Mouse (Mus musculus) spleen, postnatal 14 days (tissue): ENCODE measurements around the gene Rhbdf1.
"Not testable (repeated sequence)": the region's sequence is repeated elsewhere in the genome, so short reads cannot be mapped to it uniquely, and the experiment has no call there.

Experiments
- DNase-seq, 2 experiments: peaks; one replicate each; pipeline ENCODE4 v3.0.0; 2021 to 2022; ENCODE audit warnings: low spot score in 2 of 2

Rhbdf1 gene

DNA sequence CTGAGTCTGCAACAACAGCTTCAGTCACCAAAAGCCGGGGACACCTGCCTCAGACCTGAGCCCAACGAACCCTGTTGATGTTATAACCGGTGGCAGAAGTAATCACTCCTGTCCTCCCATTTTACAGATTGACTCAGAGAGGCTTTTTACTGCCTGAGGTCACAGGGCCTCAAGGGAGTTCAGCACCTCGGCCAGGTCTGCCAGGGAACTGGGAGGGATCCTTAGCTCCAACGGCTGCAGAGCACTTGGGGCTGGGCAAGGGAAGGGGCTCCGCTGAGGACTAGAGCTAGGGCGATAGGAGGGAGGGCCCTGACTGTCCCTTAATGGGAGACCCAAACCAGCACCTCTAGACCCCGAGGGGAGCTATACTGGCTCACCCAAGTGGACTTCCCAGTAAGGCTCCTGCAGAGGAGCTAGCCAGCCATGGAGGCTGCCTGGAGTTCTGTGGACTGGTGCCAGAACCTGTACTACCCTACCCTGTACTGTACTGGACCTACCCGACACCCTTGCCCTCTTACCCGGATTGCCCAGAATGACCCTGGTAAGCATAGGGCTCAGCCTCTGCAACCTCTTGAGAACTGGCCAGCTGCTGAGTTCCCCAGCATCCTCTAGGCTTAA is 1.4 kb downstream of the Rhbdf1 start:
- no peak for DNase-seq

DNA sequence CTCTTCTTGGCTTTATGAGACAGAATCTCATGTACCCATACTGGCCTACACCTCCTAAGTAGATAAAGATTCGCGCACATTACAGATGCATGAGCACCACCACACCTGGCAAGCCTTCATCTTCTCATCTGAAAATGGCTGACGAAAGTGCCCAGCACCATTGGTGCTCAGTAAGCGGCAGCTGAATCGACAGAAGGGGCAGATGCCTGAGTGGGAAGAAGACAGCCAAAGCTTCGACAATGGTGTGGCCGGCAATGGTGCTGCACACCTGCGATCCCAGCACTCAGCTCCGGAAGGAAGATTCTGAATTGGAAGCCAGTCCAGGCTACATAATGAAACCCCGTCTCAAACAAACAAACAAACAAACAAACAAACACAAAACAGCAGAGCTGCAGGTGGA is 2.8 kb downstream of the Rhbdf1 start:
- DNase-seq = no peak

DNA sequence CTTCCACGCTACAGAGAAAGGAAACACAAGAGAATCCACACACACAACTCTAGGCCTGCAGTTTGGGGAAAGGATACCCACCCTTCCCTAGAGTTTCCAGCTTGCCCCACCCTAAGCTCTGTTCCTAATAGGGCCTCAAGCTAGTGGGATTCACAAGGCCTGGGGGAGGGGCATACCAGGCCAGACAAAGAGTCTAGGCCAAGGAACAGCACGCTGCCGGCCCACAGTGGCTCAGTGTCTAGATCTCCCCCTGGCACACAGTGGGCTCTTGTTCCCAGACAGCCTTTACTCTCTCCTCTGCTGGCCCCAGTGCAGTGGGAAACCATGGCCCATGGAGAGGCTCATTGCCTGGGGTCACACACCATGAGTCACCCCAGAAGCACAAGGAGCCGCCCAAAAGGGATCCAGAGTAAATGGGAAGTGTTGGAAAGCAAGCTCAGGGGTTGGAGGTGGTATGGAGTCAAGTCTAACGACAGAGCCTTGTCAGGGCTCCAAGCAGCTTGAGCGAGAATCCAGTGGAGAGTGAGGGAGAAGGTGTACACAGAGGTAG is 3.5 kb downstream of the Rhbdf1 start:
- no peak for DNase-seq

DNA sequence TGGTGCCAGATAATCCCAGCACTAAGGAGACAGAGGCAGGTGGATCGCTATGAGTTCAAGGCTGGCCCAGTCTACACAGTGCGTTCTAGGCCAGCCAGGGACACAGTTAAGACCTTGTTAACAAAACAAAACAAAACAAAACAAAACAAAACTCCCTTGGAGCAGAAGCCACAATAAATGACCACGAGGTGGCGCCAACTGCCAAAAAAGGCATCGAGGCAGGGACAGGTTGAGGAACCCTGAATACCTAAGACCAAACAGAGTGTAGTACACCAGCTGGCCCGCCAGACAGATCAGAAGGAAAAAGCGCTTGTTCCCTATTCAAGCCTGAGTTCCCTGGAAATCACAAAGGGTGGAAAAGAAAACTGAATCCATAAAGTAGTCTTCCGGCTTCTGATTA is 5.2 kb downstream of the Rhbdf1 start:
- DNase-seq = peak; percentile 53 to 75

DNA sequence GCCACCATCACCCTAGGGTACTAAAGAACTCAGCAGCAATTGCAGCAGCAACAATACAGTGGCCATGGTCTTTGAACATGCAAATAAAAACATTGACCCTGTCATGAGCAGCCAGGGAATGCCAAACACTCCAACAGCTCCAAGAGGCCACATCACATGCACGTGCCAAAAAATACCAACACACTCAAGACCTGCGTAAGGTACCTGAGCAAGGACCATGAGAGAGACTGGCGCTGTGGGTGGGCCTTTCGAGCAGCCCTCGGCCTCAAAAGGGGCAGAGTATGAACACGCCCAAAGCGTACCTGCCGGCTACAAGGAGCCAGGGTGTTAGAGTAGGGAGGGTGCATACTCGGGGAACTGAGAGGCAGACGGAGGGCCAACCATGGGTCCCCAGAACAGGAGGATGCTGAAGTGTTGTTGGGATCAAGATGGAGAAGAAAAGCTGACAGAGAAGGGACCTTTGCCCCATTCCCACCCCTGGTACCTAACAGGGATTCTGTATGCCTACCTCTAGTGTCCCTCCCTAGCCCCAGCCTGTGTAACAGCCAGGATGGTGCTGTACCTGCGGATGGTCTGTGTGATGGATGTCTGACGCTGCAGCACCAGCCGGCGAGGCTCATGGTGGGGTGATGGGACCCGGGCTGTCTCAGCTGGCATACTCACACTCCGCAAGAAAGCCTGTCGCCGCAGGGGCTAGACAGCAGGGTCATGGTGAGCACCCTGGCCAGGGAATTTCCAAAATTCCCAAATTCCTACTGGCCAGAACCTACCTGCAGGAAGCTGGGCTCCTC is 6.5 kb downstream of the Rhbdf1 start:
- no peak for DNase-seq

DNA sequence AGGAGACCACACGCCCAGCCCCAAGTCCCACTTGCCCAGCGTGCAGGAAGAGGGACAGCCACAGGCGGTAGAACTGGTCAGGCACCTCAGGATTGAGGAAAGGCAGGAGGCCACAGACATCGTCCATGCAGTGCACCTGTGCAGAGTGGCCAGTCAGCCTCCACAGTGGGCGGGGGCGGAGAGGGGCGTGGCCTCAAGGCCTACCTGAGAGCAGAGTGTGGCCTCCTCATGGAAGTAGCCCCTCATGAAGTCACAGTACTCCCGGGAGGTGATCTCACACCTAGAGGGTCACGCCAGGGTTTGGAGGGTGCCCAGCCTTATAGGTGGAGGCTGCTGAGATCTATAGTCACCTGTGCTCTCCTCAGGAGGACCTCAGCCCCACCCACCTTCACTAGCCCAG is 11.5 kb downstream of the Rhbdf1 start:
- DNase-seq = no peak

DNA sequence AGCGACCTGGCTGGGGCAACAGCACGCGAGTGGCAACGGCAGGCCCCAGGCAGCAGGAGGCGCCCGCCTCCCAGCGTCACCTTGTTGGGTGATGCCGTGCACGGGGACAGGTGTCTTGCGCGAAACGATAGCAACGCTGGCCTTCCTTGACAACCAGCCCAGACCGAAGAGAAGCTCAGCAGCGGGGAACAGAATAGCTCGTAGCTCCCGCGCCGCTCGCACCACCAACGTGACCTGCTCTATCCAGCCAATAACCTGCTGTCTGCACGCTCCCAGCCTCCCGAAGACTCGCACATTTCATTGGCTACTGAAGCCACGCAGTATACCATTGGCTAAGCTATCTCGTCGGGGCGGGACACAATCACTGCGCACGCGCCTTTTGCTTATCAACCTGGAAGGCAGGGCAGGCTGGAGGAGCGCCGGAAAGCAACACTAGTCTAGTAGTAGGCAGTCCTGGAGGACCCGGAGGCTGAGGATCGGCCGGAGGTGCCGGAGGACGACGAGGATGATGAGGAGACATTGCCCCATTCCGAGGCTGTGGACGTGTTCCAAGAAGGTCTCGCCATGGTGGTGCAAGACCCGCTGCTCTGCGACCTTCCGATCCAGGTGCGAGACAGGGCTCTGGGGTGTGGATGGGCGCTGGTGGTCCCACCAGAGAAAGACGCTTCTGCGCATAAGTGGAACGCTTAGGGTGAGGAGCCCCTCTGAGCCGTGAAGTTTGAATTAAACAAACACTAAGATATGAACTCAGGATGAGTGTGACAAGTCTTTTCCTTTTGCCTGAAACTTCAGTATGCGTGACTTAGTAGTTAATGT is 16.8 kb downstream of the Rhbdf1 start, which contains the start of gene Snrnp25:
Snrnp25 (plus strand) TSS at position 358 of the 816 bp plus-strand sequence.
- peak; percentile 93 to 94 for DNase-seq

DNA sequence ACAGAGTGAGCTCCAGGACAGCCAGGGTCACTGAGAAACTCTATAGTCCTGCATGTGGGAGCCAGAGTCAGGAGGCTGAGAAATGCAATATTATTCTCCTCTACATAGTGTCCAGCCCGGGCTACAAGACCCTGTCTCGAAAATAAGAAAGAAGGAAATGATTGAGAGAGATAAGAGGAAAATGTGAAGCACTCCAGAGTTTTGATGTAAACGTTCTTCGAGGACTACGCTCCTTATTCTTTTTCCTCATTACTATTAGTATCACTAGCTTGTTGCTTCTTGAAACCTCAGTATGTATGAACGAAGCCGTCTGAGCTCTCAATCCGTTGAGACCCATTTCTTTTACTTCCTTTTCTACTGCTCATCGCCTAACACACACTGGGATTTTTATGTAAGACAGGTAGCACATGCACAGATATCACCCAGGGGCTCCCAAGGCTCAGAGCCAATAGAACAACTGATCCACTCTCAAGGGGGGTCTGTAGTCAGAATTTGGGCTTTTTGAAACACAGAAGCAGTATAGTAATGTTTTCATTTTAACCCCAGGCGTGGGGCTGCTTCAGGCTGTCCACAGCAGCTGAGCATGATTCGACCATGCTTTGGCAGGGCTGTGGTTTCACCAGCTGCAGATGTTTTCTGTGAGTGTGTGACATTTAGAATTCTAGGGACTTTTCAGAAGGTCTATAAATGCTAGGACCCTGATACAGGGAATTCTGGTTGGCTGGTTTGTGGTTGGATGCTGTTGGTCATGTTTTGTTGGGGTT is 20.0 kb downstream of the Rhbdf1 start:
- no peak for DNase-seq

DNA sequence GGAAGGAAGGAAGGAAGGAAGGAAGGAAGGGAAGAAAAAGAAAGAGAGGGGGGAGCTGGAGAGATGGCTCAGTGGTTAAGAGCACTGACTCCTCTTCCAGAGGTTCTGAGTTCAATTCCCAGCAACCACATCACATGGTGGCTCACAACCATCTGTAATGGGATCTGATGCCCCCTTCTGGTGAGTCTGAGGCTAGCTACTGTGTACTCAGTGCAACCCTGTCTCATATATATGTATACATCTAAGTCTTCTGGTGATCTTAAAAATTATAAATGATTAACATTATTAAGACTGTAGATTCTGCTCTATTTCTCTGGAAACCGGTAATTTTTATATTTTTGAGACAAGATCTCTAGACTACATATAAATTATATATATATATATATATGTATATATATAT is 21.1 kb downstream of the Rhbdf1 start:
- DNase-seq = not testable (repeated sequence)

DNA sequence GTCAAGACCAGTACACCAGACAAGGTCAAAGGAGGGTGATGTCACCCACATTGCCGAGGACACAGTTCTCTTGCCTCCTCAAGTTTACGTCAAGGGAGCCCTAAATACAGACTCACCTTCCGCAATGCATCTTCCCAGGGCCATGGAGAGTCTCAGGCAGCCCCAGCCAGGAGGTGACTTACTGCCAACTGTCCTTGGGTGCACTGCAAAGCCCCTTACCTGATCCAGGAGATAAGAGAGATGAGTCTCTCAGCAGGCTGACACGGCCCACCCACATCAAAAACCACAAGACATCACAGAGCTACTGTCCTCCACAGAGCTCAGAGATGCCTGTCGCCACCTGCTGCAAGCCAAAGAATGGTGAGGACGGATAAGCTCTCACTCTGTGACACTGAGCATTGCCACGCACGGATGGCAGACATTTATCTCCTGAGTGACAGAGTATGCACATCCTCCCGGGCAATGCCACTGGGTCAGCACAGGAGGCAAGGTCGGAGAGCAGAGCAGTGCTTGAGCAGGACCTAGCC is 22.0 kb downstream of the Rhbdf1 start, which contains the start of gene Il9r:
Il9r (minus strand) TSS at position 205 of the 527 bp plus-strand sequence.
- DNase-seq = no peak

DNA sequence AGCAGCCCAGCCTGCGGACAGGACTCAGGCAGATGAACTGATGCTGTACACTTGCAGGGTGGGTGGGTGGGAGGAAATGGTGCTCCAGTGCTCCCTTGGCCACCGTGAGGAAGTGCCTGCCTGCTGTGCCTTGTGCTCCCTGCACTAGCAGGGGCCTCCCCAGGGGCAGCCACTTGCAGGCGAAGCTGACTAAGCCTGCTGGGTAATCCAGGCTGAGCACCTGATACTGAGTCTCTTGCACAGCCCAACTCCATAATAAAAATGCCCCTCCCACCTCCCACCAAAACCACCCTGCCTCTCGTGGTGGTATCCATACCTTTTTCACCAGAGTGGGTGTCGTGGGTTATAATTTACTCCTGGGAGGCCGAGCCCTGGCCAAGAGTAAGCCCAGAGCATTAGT is 22.9 kb downstream of the Rhbdf1 start:
- DNase-seq = no peak

DNA sequence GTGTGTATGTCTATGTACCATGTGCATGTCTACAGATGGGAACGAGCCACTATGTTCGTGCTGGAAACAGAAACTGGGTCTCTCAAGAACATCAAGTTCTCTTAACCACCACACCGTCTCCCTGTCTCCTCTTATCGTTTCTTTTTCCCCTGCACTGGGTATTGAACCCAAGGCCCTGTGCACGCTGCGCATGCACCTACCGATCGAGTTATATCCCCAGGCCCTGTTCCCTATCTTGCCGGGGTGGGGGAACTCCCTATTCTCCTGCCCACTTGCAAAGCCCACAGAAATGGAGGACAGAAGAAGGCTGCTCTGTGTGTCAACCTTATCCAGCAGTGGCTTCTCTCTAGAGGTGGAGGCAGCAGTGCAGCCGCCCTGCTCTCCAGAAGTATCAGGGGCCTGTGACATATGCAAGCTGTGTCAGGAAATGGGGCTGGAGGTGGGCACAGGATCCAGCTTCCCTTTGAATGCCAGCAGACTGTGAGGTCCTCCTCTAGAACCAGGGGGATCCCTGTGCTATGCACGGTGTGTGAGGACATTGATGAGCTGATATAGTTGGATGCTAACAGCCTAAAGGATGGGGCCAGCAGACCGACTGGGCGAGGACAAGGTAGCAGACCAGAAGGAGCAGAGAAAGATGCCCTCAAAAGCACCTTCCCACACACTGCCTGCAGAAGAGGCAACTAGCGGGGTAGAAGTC is 23.7 kb downstream of the Rhbdf1 start:
- no peak for DNase-seq

DNA sequence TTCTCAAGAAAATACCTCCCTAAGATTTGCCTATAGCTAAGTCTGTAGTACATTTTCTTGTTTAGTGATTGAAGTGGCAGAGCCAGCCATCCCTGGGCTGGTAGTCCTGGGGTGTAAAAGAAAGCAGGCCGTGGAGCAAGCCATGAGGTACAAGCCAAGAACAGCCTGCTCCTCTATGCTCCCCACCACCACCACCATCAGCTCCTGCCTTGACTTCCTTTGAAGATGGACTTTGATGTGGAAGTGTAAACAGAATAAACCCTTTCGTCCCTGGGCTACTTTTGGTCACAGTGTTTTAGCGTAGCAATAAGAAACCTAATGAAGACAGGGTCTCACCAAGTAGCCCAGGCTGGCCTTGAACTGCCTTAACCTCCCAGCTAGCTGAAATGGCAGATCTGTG is 24.3 kb downstream of the Rhbdf1 start:
- DNase-seq = no peak

DNA sequence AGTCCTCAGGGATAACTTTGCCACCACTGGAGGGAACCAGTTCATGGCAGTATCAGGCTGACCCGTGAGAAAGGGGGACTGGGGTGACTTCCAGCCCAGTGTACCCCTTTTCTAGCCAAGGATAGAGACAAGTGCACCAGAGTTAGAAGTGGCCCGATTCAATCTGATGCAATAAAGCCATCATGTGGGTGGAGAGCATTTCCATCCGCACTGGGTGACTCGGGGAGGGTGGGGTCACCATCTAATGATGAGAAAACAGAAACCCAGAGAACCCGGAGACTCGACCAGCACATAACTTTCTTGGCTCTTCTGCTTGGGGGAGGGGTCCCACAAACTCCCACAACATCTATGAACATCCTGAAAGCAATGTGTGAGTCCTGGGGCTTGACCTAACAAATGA is 25.4 kb downstream of the Rhbdf1 start:
- DNase-seq = no peak

DNA sequence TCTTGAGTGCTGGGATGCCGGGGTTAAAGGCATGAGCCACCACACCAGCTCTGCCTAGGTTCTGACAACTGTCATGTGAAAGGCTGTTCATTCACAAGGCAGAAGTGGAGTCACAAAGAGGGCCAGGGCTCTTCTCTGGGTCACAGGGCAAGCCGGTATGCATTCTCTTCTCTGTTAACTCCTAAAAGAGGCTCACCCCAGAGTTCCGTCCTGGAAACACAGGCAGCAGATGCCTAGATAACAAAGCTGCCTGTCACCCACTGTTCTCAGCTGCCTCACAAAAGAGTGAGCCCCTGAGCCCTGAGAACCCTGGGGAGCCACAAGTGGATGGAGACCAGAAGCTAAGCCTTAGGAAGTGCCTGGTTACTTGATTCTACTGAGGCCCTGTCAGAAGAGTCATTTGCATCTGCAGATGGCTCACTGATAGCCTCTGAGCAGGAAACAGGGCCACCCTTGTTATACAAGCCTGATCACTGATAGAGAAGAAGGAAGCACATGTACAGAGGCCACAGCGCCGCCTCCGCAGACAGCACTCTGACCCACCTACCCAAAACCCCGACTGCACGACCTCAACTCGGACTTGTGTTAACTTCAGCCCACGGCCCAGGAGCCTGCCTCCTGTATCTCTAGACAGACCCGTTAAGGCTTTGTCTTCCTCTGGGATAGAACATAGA is 26.1 kb downstream of the Rhbdf1 start:
- no peak for DNase-seq

DNA sequence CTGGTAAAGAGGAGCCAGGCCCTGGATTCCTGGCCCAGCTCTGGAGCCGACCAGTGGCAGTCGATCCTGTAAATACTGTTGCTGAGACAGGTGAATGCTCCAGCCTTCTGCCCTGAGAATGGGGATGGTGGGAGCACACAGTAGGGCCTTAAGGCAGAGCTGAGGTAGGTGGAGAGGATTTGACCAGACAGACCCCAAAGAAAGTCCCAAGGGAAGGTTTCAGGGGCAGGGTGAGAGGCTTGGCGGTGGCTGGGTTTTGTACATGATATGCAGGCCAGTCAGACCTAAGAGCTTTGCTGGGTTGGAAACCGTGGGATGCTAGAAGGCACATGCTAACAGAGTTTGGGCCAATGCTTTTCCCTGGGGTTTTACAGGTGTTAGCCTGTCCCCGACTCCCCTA is 27.5 kb downstream of the Rhbdf1 start:
- no peak for DNase-seq

DNA sequence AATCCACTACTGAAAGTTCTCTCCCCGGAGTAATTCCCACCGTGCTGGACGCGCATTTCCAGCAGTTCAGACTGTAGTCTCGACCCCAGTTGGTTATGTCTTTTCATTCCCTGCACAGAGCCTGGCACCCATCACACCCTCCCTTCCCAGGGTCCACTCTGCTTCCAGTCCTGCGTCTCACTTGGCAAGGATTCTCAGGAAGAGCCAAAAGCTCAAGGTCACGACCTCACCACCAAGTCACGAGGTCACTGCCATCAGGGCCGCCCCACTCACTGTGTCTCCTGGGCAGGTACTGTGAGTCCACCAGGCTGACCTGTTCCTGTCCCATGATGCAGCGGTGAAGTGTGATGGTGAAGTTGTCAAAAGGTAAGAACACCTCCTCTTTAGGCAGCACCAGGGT is 28.0 kb downstream of the Rhbdf1 start:
- DNase-seq = no peak

DNA sequence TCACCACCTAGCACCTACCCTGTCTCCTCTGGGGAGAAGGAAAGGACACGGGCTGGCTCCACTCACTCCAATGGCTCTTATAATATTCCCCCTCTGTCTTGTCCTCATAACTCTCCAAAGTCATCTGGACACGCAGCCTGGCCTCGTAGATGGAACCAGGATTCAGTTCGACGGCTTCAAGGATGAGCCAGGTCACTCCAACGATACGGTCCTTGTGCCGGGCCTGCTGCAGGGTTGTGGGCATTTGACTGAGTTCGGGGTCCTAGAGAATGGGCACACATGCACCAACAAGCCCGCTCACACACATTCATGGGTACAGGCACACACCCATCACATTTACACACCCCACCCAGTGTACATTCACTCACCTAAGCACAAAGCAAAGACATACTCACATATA is 28.9 kb downstream of the Rhbdf1 start:
- DNase-seq = no peak

DNA sequence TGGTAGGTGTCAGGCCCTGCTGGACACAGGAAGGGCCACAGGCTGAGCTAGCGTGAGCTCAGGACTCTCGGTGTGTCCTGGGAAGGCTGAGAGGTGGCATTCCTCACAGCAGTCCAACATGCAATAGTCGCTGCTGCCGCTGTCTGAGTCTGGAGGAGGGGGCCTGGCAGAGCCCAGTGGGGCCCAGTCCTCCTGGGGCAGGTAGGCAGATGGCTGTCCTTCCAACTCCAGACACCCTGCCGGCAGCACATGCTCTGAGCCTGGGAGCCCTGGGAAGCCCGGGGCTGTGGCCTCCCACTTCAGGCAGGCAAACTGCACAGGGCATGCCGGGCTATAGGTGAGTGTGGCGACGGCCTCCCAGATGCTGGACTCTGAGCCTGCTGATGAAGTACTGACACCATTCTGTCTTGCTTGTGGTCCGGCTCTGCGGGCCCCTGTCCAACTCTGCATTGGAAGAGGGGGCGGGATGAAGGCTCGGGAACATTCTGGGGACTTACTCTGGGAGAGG is 31.4 kb downstream of the Rhbdf1 start:
- DNase-seq = no peak

DNA sequence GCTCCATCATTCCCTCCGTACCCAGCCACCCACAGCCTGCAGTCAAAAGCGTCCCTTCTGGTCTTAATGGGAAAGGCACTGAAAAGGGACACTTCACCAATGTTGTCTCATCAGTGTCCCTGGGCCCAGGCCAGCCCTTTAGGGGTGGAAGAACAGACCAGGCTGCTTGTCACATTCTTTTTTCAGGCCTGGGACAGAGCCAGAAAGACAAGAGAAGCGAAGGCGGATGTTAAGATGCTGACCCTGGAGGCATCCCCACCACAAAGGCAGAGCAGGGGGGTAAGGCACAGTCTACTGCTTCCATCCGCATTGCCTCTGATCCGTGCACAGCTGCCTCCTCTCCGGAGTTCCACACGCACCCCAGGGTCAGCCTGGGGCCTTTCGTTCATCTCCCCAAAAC is 32.0 kb downstream of the Rhbdf1 start:
- no peak for DNase-seq
